Mouse (Mus musculus) stomach, postnatal 0 days (tissue): Measurements from ENCODE around the gene Rai14.

Experiments
- CTCF ChIP-seq: IDR thresholded peaks from 2 replicates; pipeline ENCODE4 v1.5.1; 2016; ENCODE audit warnings: antibody characterized with exemption, low read depth, mild to moderate bottlenecking, moderate library complexity
- EP300 ChIP-seq: optimal IDR thresholded peaks from 2 replicates; pipeline ENCODE3; 2016; ENCODE audit warnings: antibody characterized with exemption

- no peak for TF ChIP-seq CTCF
- no peak for TF ChIP-seq EP300
These were observed 9.1 kb upstream of the Rai14 start for GRCm38 (mm10) chr15:10723507-10723906.
